13 mouse cellular contexts compared by ENCODE assay signal in the genomic region with DNA sequence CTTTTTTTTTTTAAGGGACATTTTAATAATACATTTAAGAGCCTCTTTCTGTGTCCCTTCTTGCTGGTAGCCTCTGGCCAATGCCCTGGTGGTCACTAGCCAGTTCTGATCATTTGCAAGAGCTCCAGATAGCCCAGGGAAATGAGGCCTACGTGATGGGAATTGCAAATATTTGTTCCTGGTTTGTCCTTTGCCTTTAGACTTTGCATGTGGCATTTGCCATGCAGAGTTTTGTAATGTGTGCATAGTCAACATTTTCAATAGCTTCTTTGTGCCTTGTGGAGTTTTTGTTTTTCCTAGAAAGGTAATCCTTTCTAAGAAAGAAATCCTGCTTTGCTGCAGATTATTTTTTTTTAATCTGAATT. TPM values are rescaled to one million over a fixed set of nuclear protein-coding genes. Genes with fewer than 3 reads are reported as not detected.
DNase-seq lines count a peak whose midpoint lies in the region; ATAC-seq and TF ChIP-seq lines count a peak whose summit lies in the region.
"Had no signal": no experiment of that assay in that cellular context is flagged by ENCODE, and none has a peak within 500 bp of the region (broad histone marks: within the 10 kb centered on the region; RNA-seq: fewer than 3 reads in every experiment).

No protein-coding gene starts in this region.

- TF ChIP-seq CTCF in forebrain, postnatal 0 days (IDR thresholded peaks at IDR 0.05; ENCODE audit: low read depth) = no peak
- no peak for TF ChIP-seq CTCF in lung, postnatal 0 days (IDR thresholded peaks at IDR 0.05)
- TF ChIP-seq CTCF in liver, postnatal 0 days (IDR thresholded peaks at IDR 0.05; ENCODE audit: low read depth) = no peak

- peaks cover 4% of the 10 kb centered on the region for H3K36me3 ChIP-seq in forebrain, embryonic 10.5 days (replicated peaks)
- H3K36me3 ChIP-seq in forebrain, postnatal 0 days (ENCODE audit: insufficient read depth) = no peaks in the 10 kb centered on the region
- H3K36me3 ChIP-seq in lung, embryonic 16.5 days (ENCODE audit: control insufficient read depth, insufficient read depth, low read length) = no peaks in the 10 kb centered on the region
- H3K36me3 ChIP-seq in lung, postnatal 0 days (ENCODE audit: insufficient read depth, low read length) = 0 out of 2 replicates have a peak, but pooled peaks cover 4% of the 10 kb centered on the region
- peaks cover 4% of the 10 kb centered on the region; the same call in 1 of the 2 replicates for H3K36me3 ChIP-seq in liver, postnatal 0 days (replicated peaks; ENCODE audit: insufficient read depth, low read length)

- no peak overlapping the region for H3K4me2 ChIP-seq in forebrain, postnatal 0 days (ENCODE audit: low read depth)
- H3K4me2 ChIP-seq in lung, embryonic 16.5 days (ENCODE audit: low read depth, low read length) = no peak overlapping the region
- no peak overlapping the region for H3K4me2 ChIP-seq in lung, postnatal 0 days (replicated peaks; ENCODE audit: low read depth, low read length)
- peak overlapping the region; percentile 36; the same call in 1 of the 2 replicates for H3K4me2 ChIP-seq in liver, postnatal 0 days (ENCODE audit: low read depth, low read length)
- H3K4me2 ChIP-seq: heart, embryonic 11.5 days had no signal

- no peak for DNase-seq in forebrain, embryonic 10.5 days (ENCODE audit: extremely low spot score, low spot score)
- DNase-seq in forebrain, postnatal 0 days = no peak
- no peak for DNase-seq in lung, postnatal 0 days (ENCODE audit: low spot score)
- DNase-seq in liver, postnatal 0 days = no peak
- DNase-seq in yolk sac, embryonic 10.5 days (ENCODE audit: low spot score) = peak; percentile 52
- no peak for DNase-seq in layer of hippocampus, adult 8-10 months (ENCODE audit: low spot score in 2 of 2)
- DNase-seq: adrenal gland, postnatal 36 days; cerebellum, adult 9-10 months; kidney, postnatal 14 days; lung, postnatal 10 days had no signal

- H3K4me3 ChIP-seq in forebrain, embryonic 10.5 days = no peak overlapping the region
- no peak overlapping the region for H3K4me3 ChIP-seq in forebrain, postnatal 0 days (ENCODE audit: low read depth, low read length)
- H3K4me3 ChIP-seq in lung, embryonic 16.5 days (ENCODE audit: low read length) = no peak overlapping the region
- H3K4me3 ChIP-seq in lung, postnatal 0 days (ENCODE audit: low read depth, low read length) = no peak overlapping the region
- no peak overlapping the region for H3K4me3 ChIP-seq in liver, postnatal 0 days (ENCODE audit: low read depth, low read length)

- no peak for TF ChIP-seq EP300 in lung, postnatal 0 days (IDR thresholded peaks at IDR 0.05)
- peak; percentile 83 for TF ChIP-seq EP300 in liver, postnatal 0 days (IDR thresholded peaks at IDR 0.05; ENCODE audit: low read depth)

- WGBS in forebrain, embryonic 10.5 days = 40% methylated on average over 1 of the region's 1 CpGs
- 18% methylated on average over 1 of the region's 1 CpGs for WGBS in forebrain, postnatal 0 days
- 41% methylated on average over 1 of the region's 1 CpGs for WGBS in lung, embryonic 16.5 days
- WGBS in lung, postnatal 0 days = 34% methylated on average over 1 of the region's 1 CpGs
- 63% methylated on average over 1 of the region's 1 CpGs for WGBS in liver, postnatal 0 days (ENCODE audit: insufficient replicate concordance)

- H3K9ac ChIP-seq in forebrain, postnatal 0 days = no peak overlapping the region
- no peak overlapping the region; the same call in 1 of the 2 replicates for H3K9ac ChIP-seq in lung, embryonic 16.5 days (ENCODE audit: low read length)
- H3K9ac ChIP-seq in lung, postnatal 0 days (replicated peaks; ENCODE audit: low read depth) = no peak overlapping the region
- H3K9ac ChIP-seq in liver, postnatal 0 days (replicated peaks) = no peak overlapping the region

- no peaks in the 10 kb centered on the region for H3K9me3 ChIP-seq in forebrain, embryonic 10.5 days
- H3K9me3 ChIP-seq in forebrain, postnatal 0 days (ENCODE audit: low read length) = no peaks in the 10 kb centered on the region
- no peaks in the 10 kb centered on the region for H3K9me3 ChIP-seq in lung, embryonic 16.5 days (ENCODE audit: control insufficient read depth, low read length)
- no peaks in the 10 kb centered on the region for H3K9me3 ChIP-seq in lung, postnatal 0 days (ENCODE audit: low read length)
- no peaks in the 10 kb centered on the region for H3K9me3 ChIP-seq in liver, postnatal 0 days (ENCODE audit: low read length)

- peaks cover 70% of the 10 kb centered on the region for H3K4me1 ChIP-seq in forebrain, embryonic 10.5 days
- H3K4me1 ChIP-seq in forebrain, postnatal 0 days (ENCODE audit: insufficient read depth) = peaks cover 15% of the 10 kb centered on the region
- peaks cover 40% of the 10 kb centered on the region for H3K4me1 ChIP-seq in lung, embryonic 16.5 days (replicated peaks; ENCODE audit: control insufficient read depth, insufficient read depth, low read length)
- peaks cover 41% of the 10 kb centered on the region for H3K4me1 ChIP-seq in lung, postnatal 0 days (ENCODE audit: insufficient read depth, low read depth, low read length)
- peaks cover 68% of the 10 kb centered on the region for H3K4me1 ChIP-seq in liver, postnatal 0 days (ENCODE audit: insufficient read depth)

- H3K27me3 ChIP-seq in forebrain, embryonic 10.5 days (ENCODE audit: poor library complexity, severe bottlenecking) = no peaks in the 10 kb centered on the region
- H3K27me3 ChIP-seq in forebrain, postnatal 0 days (ENCODE audit: insufficient read depth, low read length) = no peaks in the 10 kb centered on the region
- H3K27me3 ChIP-seq in lung, embryonic 16.5 days (ENCODE audit: control insufficient read depth, insufficient read depth, low read depth, low read length) = no peaks in the 10 kb centered on the region
- H3K27me3 ChIP-seq in lung, postnatal 0 days (replicated peaks; ENCODE audit: insufficient read depth, low read length) = no peaks in the 10 kb centered on the region
- no peaks in the 10 kb centered on the region for H3K27me3 ChIP-seq in liver, postnatal 0 days (ENCODE audit: insufficient read depth, low read length)

- H3K27ac ChIP-seq in forebrain, embryonic 10.5 days = peak overlapping the region; percentile 81; the same call in 1 of the 2 replicates
- no peak overlapping the region; the same call in 1 of the 2 replicates for H3K27ac ChIP-seq in forebrain, postnatal 0 days (ENCODE audit: low read depth, low read length)
- peak overlapping the region; percentile 56 for H3K27ac ChIP-seq in lung, embryonic 16.5 days (ENCODE audit: low read length)
- no peak overlapping the region for H3K27ac ChIP-seq in lung, postnatal 0 days (ENCODE audit: low read length)
- H3K27ac ChIP-seq in liver, postnatal 0 days (ENCODE audit: low read depth) = peak overlapping the region; percentile 91

- no peak for ATAC-seq in forebrain, postnatal 0 days
- no peak for ATAC-seq in lung, embryonic 16.5 days (ENCODE audit: low read depth)
- ATAC-seq in lung, postnatal 0 days = no peak
- ATAC-seq in liver, postnatal 0 days = peak; percentile 73
- ATAC-seq in inflammation-experienced regulatory T-cells, adult 6 months = no peak

RNA-seq across cellular contexts. Expression of a gene that starts 37.2 kb away (rescaled TPM):
- 7.6 and 8.6 TPM in 2 replicates for polyA plus RNA-seq in forebrain, embryonic 10.5 days (2016; fragmentation: Nextera tagmentation; extraction: Ambion mirVana)
- 66.8 and 88.0 TPM in 2 replicates for total RNA-seq in forebrain, postnatal 0 days (2014; rRNA removed)
- polyA plus RNA-seq in forebrain, postnatal 0 days (2015; fragmentation: Nextera tagmentation; extraction: Ambion mirVana) = 22.5 and 26.0 TPM in 2 replicates
- 22.8 and 24.9 TPM in 2 replicates for polyA plus RNA-seq in lung, embryonic 16.5 days (2015; fragmentation: Nextera tagmentation; extraction: Ambion mirVana)
- 22.8 and 25.2 TPM in 2 replicates for polyA plus RNA-seq in lung, postnatal 0 days (2015; fragmentation: Nextera tagmentation; extraction: Ambion mirVana)
- polyA plus RNA-seq in liver, postnatal 0 days (2015; fragmentation: Nextera tagmentation; extraction: Ambion mirVana) = 38.2 and 49.3 TPM in 2 replicates
- 10 to 100 TPM; 16.0 to 35.6 (median 29.9) TPM for polyA plus RNA-seq in inflammation-experienced regulatory T-cells, adult 6 months (2017; shearing (Covaris generic))
- total RNA-seq in layer of hippocampus, adult 8-10 months (2022) = 10 to 100 TPM; 66.3 to 80.7 (median 73.3) TPM

Comparison
In these comparisons a context has a peak if more than half of its experiments do, and no peak if none do; other contexts are left out.
1. H3K27ac ChIP-seq: peak in forebrain, embryonic 10.5 days (single experiment), lung, embryonic 16.5 days (single experiment) and liver, postnatal 0 days (single experiment); none in forebrain, postnatal 0 days (single experiment) and lung, postnatal 0 days (single experiment).